Mouse (Mus musculus): ENCODE measurements around the gene Phrf1. TPM values are rescaled to one million over a fixed set of nuclear protein-coding genes. Genes with fewer than 3 reads are reported as not detected.

Gene Phrf1
- 133 TPM for polyA plus RNA-seq (2017; shearing (Covaris generic))

GRCm38 (mm10) chr7:141228279-141229067, at the start of gene Phrf1:
TSS of gene Phrf1 (plus strand) at chr7:141228784.

GRCm38 (mm10) chr7:141193948-141194347, 34.6 kb upstream of the Phrf1 start, which contains the start of the genes Hras and Lrrc56:
TSS of gene Hras (minus strand) at chr7:141194005.
TSS of gene Lrrc56 (plus strand) at chr7:141194157.

GRCm38 (mm10) chr7:141213605-141214235, 14.9 kb upstream of the Phrf1 start, which contains the start of gene Lmntd2:
TSS of gene Lmntd2 (minus strand) at chr7:141214080.

GRCm38 (mm10) chr7:141215101-141215879, 13.3 kb upstream of the Phrf1 start, which contains the start of gene Rassf7:
TSS of gene Rassf7 (plus strand) at chr7:141215860.

GRCm38 (mm10) chr7:141265739-141266561, 37.4 kb downstream of the Phrf1 start, which contains the start of gene Irf7:
TSS of gene Irf7 (minus strand) at chr7:141266481.

GRCm38 (mm10) chr7:141276546-141276945, 48.0 kb downstream of the Phrf1 start, which contains the start of gene Cdhr5:
TSS of gene Cdhr5 (minus strand) at chr7:141276786.

GRCm38 (mm10) chr7:141278766-141279590, 50.4 kb downstream of the Phrf1 start, which contains the start of gene Sct:
TSS of gene Sct (minus strand) at chr7:141279133.

GRCm38 (mm10) chr7:141291921-141292582, 63.5 kb downstream of the Phrf1 start, which contains the start of gene Drd4:
TSS of gene Drd4 (plus strand) at chr7:141292006.

Other genes with a start within 250 kb of the Phrf1 start
- gene Ifitm3, start 218.0 kb upstream of the Phrf1 start, polyA plus RNA-seq (2017; shearing (Covaris generic)) = 6.3 TPM
- gene Ifitm6, start 210.9 kb upstream of the Phrf1 start, polyA plus RNA-seq (2017; shearing (Covaris generic)) = not detected
- gene Gm17387, start 199.7 kb upstream of the Phrf1 start, polyA plus RNA-seq (2017; shearing (Covaris generic)) = not detected
- gene B4galnt4, start 167.7 kb upstream of the Phrf1 start, polyA plus RNA-seq (2017; shearing (Covaris generic)) = 21.9 TPM
- 422 TPM for gene Pkp3, start 150.6 kb upstream of the Phrf1 start, polyA plus RNA-seq (2017; shearing (Covaris generic))
- gene Sigirr, start 128.2 kb upstream of the Phrf1 start, polyA plus RNA-seq (2017; shearing (Covaris generic)) = 261 TPM
- 0.24 TPM for gene Ano9, start 111.0 kb upstream of the Phrf1 start, polyA plus RNA-seq (2017; shearing (Covaris generic))
- 19.3 TPM for gene Ptdss2, start 106.4 kb upstream of the Phrf1 start, polyA plus RNA-seq (2017; shearing (Covaris generic))
- gene Rnh1, start 55.9 kb upstream of the Phrf1 start, polyA plus RNA-seq (2017; shearing (Covaris generic)) = 165 TPM
- gene Hras, start 34.8 kb upstream of the Phrf1 start, polyA plus RNA-seq (2017; shearing (Covaris generic)) = 3.5 TPM
- 3.5 TPM for gene Lrrc56, start 34.6 kb upstream of the Phrf1 start, polyA plus RNA-seq (2017; shearing (Covaris generic))
- 15.4 TPM for gene Lmntd2, start 14.7 kb upstream of the Phrf1 start, polyA plus RNA-seq (2017; shearing (Covaris generic))
- 24.4 TPM for gene Rassf7, start 12.9 kb upstream of the Phrf1 start, polyA plus RNA-seq (2017; shearing (Covaris generic))
- 111 TPM for gene Irf7, start 37.7 kb downstream of the Phrf1 start, polyA plus RNA-seq (2017; shearing (Covaris generic))
- gene Cdhr5, start 48.0 kb downstream of the Phrf1 start, polyA plus RNA-seq (2017; shearing (Covaris generic)) = not detected
- not detected for gene Sct, start 50.3 kb downstream of the Phrf1 start, polyA plus RNA-seq (2017; shearing (Covaris generic))
- gene Drd4, start 63.2 kb downstream of the Phrf1 start, polyA plus RNA-seq (2017; shearing (Covaris generic)) = not detected
- 15.6 TPM for gene Deaf1, start 98.9 kb downstream of the Phrf1 start, polyA plus RNA-seq (2017; shearing (Covaris generic))
- gene Tmem80, start 99.0 kb downstream of the Phrf1 start, polyA plus RNA-seq (2017; shearing (Covaris generic)) = 41.9 TPM
- not detected for gene Eps8l2, start 110.1 kb downstream of the Phrf1 start, polyA plus RNA-seq (2017; shearing (Covaris generic))
- 342 TPM for gene Taldo1, start 163.4 kb downstream of the Phrf1 start, polyA plus RNA-seq (2017; shearing (Covaris generic))
- 85.0 TPM for gene Gatd1, start 185.4 kb downstream of the Phrf1 start, polyA plus RNA-seq (2017; shearing (Covaris generic))
- 0.56 TPM for gene Cend1, start 200.7 kb downstream of the Phrf1 start, polyA plus RNA-seq (2017; shearing (Covaris generic))
- 82.4 TPM for gene Slc25a22, start 209.1 kb downstream of the Phrf1 start, polyA plus RNA-seq (2017; shearing (Covaris generic))
- 14.5 TPM for gene Pidd1, start 215.2 kb downstream of the Phrf1 start, polyA plus RNA-seq (2017; shearing (Covaris generic))
- gene Rplp2, start 218.6 kb downstream of the Phrf1 start, polyA plus RNA-seq (2017; shearing (Covaris generic)) = 1,588 TPM
- 99.5 TPM for gene Pnpla2, start 226.4 kb downstream of the Phrf1 start, polyA plus RNA-seq (2017; shearing (Covaris generic))
- not detected for gene Cracr2b, start 232.3 kb downstream of the Phrf1 start, polyA plus RNA-seq (2017; shearing (Covaris generic))
- 8.9 TPM for gene Cd151, start 238.6 kb downstream of the Phrf1 start, polyA plus RNA-seq (2017; shearing (Covaris generic))
- gene Polr2l, start 246.3 kb downstream of the Phrf1 start, polyA plus RNA-seq (2017; shearing (Covaris generic)) = 31.5 TPM
- 3.8 TPM for gene Tspan4, start 246.5 kb downstream of the Phrf1 start, polyA plus RNA-seq (2017; shearing (Covaris generic))